Mouse (Mus musculus) kidney, adult 9 months (tissue): Measurements from ENCODE around the gene Sh3bp5.
A peak's percentile ranks its signal among the peaks of the same experiment; 100 is the strongest.

Experiments
- DNase-seq: peaks from one replicate; pipeline ENCODE4 v3.0.0; 2022

Sh3bp5 gene

GRCm38 (mm10) chr14:31407911-31408604 lies 27.8 kb downstream of the Sh3bp5 start:
- peak; percentile 65 for DNase-seq

DNA sequence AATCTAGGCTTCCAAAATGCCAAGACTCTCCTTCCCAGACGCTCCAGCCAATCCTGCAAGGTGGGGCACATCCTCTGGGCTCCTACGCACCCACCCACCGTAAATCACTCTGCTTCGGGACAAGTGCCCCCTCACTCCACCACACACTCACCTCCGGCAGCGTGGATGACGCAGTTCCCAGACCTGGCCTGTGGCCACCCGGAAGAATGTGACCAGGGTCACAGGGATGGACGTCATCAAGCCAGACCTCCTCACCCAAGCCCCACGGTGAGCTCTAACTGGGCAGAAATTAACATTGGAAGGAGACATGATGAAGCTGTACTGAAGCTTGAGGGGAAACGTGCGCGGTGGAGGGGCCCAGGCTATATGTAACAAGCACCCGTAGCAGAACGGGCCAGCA lies 28.7 kb downstream of the Sh3bp5 start:
- peak; percentile 78 for DNase-seq

DNA sequence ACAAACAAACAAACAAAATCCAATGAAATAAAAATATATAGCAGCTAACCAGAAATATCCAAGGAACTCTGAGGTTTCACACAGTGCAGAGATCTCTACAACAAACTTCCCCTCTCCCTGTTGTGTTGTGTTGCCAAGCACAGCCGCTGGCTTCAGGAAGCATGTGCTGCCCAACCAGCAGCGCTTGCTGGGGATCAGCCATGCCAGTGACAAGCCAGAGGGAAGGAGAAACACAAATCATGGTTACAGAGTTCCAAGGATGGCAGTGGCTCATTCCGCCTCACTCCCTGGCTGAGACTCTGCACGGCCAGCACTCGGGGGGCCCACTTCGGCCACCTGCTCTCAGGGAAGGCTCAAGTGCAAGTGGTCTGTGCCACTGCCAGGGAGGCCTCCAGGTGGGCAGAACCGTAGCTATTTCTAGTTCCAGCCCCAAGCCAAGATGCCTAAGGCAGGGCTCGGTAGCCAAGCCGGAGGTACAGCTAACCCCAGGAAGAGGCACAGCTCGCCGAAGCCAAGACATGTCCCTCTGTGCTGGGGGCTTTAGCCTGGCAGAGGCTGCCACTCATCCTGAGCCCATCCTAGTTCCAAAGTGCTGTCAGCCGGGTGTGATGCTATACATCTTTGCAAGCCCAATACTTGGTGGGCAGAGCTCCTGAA lies 29.6 kb downstream of the Sh3bp5 start:
- DNase-seq, result no peak

- DNase-seq, result no peak
These were observed 30.2 kb downstream of the Sh3bp5 start for GRCm38 (mm10) chr14:31405652-31406051.

DNA sequence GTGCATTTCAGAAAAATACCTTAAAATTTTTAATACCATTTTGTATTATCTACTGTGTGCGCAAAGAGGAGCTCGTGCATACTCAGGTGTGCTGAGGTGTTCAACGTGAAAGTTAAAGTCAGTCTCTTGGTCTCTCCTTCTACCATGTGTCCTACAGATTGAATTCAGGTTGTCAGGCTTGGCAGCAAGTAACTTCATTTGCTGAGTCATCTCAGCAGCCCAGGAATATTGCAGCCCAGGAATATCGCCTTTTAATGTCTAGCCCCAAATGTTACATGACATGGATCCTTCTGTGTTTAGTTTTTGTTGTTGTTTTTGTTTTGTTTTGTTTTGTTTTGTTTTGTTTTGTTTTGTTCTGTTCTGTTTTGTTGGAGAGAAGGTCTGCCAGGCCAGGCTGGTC lies 31.2 kb downstream of the Sh3bp5 start:
- no peak for DNase-seq

GRCm38 (mm10) chr14:31403995-31404394 lies 31.9 kb downstream of the Sh3bp5 start:
- no peak for DNase-seq

DNA sequence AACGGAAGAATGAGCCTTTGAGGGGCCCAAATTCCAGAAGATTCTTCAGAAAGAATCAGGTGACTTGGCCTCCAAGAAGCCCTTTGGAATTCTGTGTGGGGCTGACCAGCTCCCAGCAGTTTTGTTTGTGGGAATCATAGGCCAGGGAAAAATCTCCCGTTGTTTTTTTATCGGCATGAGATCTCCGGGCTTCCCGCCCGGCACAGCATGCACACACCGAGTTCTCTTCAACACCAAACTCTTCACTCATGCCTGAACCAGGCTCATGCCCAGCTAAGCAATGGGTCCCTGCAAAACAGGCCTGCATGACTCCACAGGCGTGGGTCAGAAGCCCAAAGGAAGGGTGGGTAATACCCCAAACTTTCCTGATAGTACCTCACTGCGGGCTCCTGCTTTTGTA lies 32.3 kb downstream of the Sh3bp5 start:
- no peak for DNase-seq

- DNase-seq, result no peak
These were observed 33.2 kb downstream of the Sh3bp5 start for GRCm38 (mm10) chr14:31402693-31403092.

- peak; percentile 70 for DNase-seq
These were observed 33.9 kb downstream of the Sh3bp5 start for GRCm38 (mm10) chr14:31401918-31402427.

DNA sequence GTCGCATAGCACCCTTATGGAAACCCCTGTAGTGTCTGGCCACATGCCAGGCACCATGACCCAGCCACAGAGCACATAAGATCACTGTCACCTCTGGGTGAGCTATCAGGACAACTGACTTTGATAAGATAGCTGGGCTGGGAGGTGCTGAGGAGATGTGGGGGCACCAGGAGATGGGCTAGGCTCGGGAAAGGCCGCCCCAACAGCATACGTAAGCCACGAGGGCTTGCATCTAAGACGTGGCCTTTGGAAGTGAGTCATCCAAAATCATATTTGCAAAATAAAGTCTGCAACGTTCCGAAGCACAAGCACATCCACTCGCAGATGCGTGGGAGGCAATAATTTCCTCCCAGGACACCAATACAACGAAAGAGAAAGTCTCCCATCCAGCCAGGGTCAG lies 35.0 kb downstream of the Sh3bp5 start:
- DNase-seq, result no peak

- peak; percentile 60 for DNase-seq
These were observed 35.6 kb downstream of the Sh3bp5 start for GRCm38 (mm10) chr14:31400246-31400645.

- no peak for DNase-seq
These were observed 36.6 kb downstream of the Sh3bp5 start for GRCm38 (mm10) chr14:31399271-31399670.

GRCm38 (mm10) chr14:31398819-31399218 lies 37.1 kb downstream of the Sh3bp5 start:
- no peak for DNase-seq

DNA sequence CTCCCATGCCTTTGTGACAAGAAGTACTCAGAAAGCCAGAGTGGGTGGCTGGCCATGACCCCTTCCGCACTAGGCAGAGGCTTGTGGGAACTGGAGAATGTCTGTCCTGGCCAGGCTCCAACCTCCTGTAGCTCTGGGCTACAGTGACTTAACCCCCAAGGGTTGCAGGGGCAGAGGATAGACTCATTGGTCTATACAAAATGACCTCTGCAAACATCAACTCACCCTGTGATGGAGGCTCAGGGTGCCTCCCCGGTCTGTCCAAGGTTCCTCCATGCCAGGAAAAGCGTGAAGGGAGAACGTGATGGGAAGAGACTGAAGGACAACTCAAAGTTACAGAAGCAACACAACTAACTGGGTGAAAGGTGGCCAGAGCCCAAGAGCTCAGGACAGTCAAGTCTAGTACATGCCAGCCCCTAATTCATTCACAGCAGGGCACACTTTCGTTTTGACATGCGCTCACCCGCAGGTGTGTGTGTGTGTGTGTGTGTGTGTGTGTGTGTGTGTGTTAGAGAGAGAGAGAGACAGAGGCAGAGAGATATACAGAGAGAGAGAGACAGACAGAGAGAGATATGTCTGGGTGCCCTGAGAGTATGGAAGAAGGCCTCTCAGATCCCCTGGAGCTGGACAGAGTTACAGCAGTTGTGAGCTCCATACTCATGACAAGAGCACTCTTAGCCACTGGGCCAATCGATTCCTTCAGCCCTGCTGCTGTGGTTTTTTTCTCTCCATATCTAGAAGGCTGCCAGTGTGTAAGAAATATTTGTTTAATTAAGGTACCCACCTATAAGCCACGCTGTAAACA lies 37.9 kb downstream of the Sh3bp5 start:
- peak; percentile 87 for DNase-seq

DNA sequence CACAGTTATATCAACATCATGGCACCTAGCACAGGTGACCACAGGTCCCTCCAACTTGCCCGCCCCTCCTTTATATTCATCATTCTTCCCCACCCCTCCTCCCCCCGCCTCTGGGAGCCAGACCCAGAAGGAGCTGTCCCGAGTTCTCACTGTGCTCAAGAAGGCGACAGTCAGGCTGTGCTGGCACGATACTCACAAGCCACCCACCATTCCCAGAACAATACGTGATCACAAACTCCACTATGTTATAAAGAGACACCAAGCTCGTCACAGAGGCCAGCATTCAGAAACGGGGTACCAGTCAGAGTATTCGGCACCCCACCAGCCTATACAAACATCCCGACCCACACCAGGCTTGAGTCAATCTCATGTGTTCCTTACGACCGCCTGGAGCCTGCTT lies 38.5 kb downstream of the Sh3bp5 start:
- no peak for DNase-seq

DNA sequence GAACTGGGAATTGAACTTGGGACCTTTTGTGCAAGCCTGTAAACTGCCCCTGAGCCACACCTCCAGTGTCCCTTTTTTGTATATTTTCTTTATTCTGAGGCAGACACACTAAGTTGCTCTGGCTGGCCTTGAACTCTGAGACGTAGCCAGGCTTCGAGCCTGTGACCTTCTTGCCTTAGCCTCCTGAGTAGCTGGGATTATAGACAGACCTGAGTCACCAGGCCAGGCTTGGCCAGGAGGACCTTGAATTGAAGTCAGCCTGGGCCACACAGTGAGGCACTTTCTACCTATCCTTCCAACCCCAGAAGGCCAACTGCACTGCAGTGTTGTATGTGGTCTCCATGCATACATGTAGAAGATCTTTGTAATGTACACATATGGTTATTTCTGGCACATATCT lies 39.5 kb downstream of the Sh3bp5 start:
- no peak for DNase-seq

DNA sequence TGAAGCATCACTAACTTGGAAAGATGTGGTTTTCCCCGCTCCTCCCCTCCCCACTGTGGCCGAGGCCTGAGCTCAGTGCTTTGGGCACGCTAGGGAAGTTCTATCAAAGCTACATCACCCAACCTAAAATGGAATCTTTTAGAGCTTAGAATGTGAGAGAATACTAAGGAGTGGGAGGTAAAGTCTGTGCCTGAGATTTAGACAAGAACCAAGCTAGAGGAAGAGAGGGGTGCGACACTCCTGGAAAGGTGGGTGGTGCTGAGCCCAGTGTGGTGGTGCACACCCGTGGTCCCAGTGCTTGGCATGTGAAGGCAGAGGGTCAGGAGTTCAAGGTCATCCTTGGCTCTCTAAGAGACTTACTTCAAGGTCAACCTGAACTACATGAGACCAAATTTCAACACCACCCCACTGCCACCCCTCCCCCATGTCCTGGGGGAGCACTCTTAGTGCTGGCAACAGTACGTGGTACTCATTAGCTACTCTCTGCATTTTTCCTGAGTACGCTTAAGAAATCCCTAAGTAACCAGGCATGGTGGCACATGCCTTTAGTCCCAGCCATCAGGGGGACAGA lies 40.2 kb downstream of the Sh3bp5 start:
- no peak for DNase-seq

DNA sequence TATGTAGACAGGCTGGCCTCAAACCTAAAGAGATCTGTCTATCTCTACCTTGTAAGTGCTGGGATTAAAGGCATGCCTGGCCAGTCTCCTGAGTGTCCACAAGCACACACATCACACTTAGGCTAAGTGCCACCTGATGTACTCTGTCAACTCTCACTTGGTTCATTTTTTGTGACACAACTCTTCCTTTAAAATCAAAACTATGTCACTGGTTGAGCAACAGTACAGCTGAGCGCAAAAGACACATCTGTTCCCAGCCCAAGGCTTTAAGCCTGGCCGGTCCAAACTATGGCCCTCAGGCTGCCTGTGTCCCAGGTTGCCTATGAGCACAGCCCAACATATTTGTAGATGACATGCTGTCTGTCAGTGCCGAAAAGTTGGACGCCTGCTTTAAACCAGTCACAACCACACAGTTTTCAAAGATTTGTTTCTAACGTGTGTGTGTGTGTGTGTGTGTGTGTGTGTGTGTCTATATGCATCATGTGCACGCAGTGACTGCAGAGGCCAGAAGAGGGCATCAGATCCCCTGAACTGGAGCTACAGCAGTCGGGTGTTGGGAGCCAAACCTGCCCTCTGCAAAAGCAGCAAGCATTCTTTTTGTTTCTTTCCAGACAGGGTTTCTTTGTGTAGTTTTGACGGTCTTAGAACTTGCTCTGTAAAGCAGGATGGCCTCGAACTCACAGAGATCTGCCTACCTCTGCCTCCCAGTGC lies 40.9 kb downstream of the Sh3bp5 start:
- no peak for DNase-seq

DNA sequence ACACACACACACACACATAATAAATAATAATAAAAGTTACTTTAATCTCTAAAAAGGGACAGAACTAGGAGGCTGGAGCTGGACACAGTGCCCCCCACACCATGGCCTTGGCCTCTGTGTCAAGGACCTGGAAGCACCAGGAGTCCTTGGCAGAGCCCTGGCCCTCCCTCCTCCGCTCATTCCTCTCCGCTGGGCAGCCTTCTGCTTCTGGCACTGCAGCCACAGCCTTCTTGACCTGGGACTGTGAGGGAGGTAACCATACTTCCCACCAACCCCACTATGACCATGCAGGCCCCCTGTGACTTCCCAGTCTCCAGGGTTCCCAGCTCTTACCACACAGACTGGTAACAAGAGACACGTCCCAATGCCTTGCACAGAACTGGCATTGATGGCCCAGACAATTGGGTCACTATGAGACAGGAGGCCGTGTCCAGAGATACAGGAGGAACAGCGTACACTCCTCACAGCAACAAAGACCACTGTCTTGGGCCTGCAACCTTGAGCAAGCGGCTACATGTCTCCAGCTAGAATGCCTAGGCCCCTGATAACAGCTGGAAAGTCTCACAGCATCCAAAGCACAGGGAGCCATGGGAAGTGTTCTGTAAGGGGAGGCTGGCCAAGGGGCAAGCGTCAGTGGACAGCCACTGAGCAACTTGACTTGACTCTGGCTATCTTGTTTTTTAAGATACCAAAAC lies 41.8 kb downstream of the Sh3bp5 start:
- DNase-seq, result no peak

DNA sequence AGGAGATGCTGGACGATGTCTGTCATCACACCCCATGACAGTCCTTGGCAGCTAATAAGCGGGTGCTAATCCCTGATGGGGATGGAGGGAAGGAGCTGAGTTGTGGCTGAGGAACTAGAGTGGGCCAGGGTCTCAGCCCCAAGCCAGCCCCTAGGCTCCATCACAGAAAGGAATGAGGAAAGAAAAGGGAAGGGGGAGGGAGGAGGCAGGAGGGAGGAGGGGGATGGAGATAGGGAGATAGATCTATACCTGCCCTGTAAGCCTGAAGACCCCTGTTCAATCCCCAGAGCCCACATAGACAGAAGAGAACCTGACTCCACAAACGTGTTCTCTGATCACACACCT lies 42.4 kb downstream of the Sh3bp5 start:
- DNase-seq, result no peak

DNA sequence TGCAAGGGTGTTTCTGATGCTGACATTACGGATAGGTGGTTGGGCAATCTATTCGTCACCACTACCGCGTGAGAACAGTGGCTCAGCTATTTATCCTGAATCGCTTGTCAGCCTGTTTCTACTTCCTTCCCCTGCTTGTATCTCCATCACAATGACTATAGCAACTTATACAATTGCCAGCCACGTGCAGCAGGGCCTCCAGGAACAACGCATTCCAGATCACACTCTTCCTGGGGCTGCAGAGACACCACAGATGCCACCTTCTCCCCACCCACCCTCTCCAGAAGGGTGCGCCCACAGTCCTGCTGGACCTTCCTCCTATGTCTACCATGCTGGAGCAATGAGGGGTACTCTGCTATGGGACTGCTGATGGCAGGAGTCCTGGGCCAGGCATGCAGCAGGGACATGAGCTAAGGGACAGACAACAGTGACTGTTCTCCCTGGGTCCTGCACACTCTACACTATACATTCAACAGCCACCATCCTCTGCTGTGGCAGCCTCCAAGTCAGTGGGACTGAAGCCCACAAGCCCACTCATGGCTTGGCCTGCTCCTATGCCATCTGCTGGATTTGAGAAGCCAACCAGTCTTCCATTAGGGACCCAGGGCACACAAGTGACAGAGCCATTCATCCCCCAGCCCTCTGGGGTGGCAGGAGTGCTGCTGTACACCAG lies 42.9 kb downstream of the Sh3bp5 start:
- no peak for DNase-seq

DNA sequence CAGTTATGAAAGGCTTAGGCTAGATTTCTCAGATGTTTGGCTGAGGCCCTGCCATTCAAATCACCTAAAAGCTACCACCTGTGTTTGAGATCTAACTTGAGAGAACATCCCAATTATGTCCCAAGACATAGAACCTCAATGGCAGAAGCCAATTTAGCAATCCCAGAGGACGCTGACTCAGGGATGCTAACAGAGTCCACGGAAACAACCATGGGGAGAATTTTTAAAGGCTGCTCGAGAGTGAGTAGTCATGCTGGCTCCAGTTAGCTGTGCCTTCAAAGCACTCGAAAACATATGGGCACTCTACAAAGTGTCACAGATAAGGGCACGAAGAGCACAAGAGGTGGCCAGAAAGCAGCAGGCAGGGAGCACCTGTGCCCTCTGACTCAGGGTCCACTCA lies 43.6 kb downstream of the Sh3bp5 start:
- DNase-seq, result no peak
